In the genomic region with DNA sequence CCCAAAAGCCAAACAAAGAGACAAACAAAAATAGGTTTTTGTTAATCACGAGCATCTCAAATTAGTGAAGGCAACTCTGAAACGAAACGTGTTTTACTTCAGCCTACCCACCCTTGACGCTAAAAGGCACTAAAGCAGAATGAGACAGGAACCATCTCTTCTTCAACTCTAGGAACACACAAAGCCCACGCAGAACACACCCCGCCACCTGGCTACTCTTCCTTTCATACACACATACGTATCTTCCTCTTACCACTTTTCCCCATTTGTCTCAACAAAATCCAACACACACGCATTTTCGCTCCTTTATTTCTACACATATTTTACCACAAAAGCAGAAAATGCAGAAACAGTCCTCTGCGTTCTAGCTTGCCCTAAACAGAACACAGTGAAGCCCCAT, we compare ENCODE assay signal across 21 mouse cellular contexts. TPM values are rescaled to one million over a fixed set of nuclear protein-coding genes. Genes with fewer than 3 reads are reported as not detected.
DNase-seq lines count a peak whose midpoint lies in the region; ATAC-seq and TF ChIP-seq lines count a peak whose summit lies in the region.
"Had no signal": no experiment of that assay in that cellular context is flagged by ENCODE, and none has a peak within 500 bp of the region (broad histone marks: within the 10 kb centered on the region; RNA-seq: fewer than 3 reads in every experiment).

No protein-coding gene starts in this region.

- no peaks in the 10 kb centered on the region for H3K9me3 ChIP-seq in neural tube, embryonic 13.5 days
- H3K9me3 ChIP-seq in ES-Bruce4 (replicated peaks; ENCODE audit: control insufficient read depth, insufficient read depth, low read length, poor library complexity, severe bottlenecking), result no peaks in the 10 kb centered on the region
- H3K9me3 ChIP-seq: embryonic facial prominence, embryonic 12.5 days; forebrain, embryonic 12.5 days; heart, embryonic 12.5 days; hindbrain, embryonic 10.5 days had no signal

- no peaks in the 10 kb centered on the region for H3K27me3 ChIP-seq in neural tube, embryonic 13.5 days
- H3K27me3 ChIP-seq in ES-Bruce4 (ENCODE audit: control insufficient read depth, insufficient read depth, low read length, poor library complexity, severe bottlenecking), result no peaks in the 10 kb centered on the region
- H3K27me3 ChIP-seq: embryonic facial prominence, embryonic 12.5 days; forebrain, embryonic 12.5 days; heart, embryonic 12.5 days; Patski had no signal

- H3K9ac ChIP-seq in neural tube, embryonic 13.5 days, result no peak overlapping the region
- H3K9ac ChIP-seq in ES-Bruce4 (ENCODE audit: low read depth, poor library complexity, severe bottlenecking), result no peak overlapping the region
- H3K9ac ChIP-seq: embryonic facial prominence, embryonic 12.5 days; forebrain, embryonic 12.5 days; heart, embryonic 12.5 days had no signal

- no peak for DNase-seq in frontal cortex, postnatal 10 days (ENCODE audit: low spot score in 2 of 2)
- DNase-seq in neural tube, embryonic 10.5 days (ENCODE audit: extremely low spot score, low spot score), result no peak
- DNase-seq in telencephalon, adult 2 months (ENCODE audit: low read depth, low spot score), result peak; percentile 50
- no peak for DNase-seq in adrenal gland, postnatal 36 days
- DNase-seq: adrenal gland, postnatal 14 days; cerebellum, adult 2 months; cerebellum, postnatal 14 days; embryo, embryonic 11 days; gastrocnemius, adult 2 months; gastrocnemius, postnatal 25 days had no signal

- no peak overlapping the region for H3K4me2 ChIP-seq in neural tube, embryonic 13.5 days
- H3K4me2 ChIP-seq: forebrain, embryonic 12.5 days; heart, embryonic 12.5 days had no signal

- H3K27ac ChIP-seq in neural tube, embryonic 13.5 days (replicated peaks), result 0 out of 2 replicates have a peak overlapping the region, but pooled peaks have one; percentile 28
- H3K27ac ChIP-seq in ES-Bruce4 (ENCODE audit: insufficient read depth, low read length), result peak overlapping the region; percentile 74

- ATAC-seq in frontal cortex, adult (ENCODE audit: low TSS enrichment), result peak; percentile 72
- no peak for ATAC-seq in neural tube, embryonic 13.5 days (ENCODE audit: low read depth)
- ATAC-seq: activated CD4-positive, CD25-positive, alpha-beta regulatory T cell, adult 4 months; forebrain, embryonic 16.5 days; hindbrain, embryonic 16.5 days; Patski had no signal

- no peak for TF ChIP-seq POLR2A in ES-Bruce4 (IDR thresholded peaks at IDR 0.05; ENCODE audit: insufficient read depth, low read length)

- no peak for TF ChIP-seq CTCF in ES-Bruce4 (IDR thresholded peaks at IDR 0.05; ENCODE audit: low read depth, low read length)

- H3K4me3 ChIP-seq in neural tube, embryonic 13.5 days, result no peak overlapping the region
- H3K4me3 ChIP-seq in ES-Bruce4 (ENCODE audit: low read depth, low read length), result no peak overlapping the region
- H3K4me3 ChIP-seq: embryonic facial prominence, embryonic 12.5 days; forebrain, embryonic 12.5 days; gastrocnemius, adult 2 months; heart, embryonic 12.5 days; hindbrain, embryonic 10.5 days had no signal

- no peak for TF ChIP-seq EP300 in ES-Bruce4 (IDR thresholded peaks at IDR 0.05; ENCODE audit: insufficient read depth, low read depth, low read length)

- peaks cover 57% of the 10 kb centered on the region for H3K4me1 ChIP-seq in neural tube, embryonic 13.5 days (replicated peaks)
- H3K4me1 ChIP-seq in ES-Bruce4 (ENCODE audit: control insufficient read depth, insufficient read depth, low read length), result peaks cover 8% of the 10 kb centered on the region

- 87% methylated on average over 10 of the region's 10 CpGs for WGBS in neural tube, embryonic 13.5 days

- H3K36me3 ChIP-seq in neural tube, embryonic 13.5 days, result no peaks in the 10 kb centered on the region
- H3K36me3 ChIP-seq in ES-Bruce4 (ENCODE audit: control insufficient read depth, insufficient read depth, low read length, poor library complexity, severe bottlenecking), result no peaks in the 10 kb centered on the region
- H3K36me3 ChIP-seq: embryonic facial prominence, embryonic 12.5 days; forebrain, embryonic 12.5 days; heart, embryonic 12.5 days; hindbrain, embryonic 10.5 days had no signal

RNA-seq across cellular contexts. Expression of a gene that starts 8.5 kb away (rescaled TPM):
- 34.1 and 36.2 TPM in 2 replicates for polyA plus RNA-seq in neural tube, embryonic 13.5 days (2015; fragmentation: Nextera tagmentation; extraction: Ambion mirVana)
- polyA plus RNA-seq in ES-Bruce4 (2011; ENCODE audit: insufficient read depth, insufficient read length, low read depth, missing spikeins), result 133 and 136 TPM in 2 replicates
- 10 to 100 TPM; 29.3 to 34.5 TPM for total RNA-seq in adrenal gland, postnatal 36 days (2021)
